Mouse (Mus musculus) 3134 (cell line): ENCODE results near the gene Polr2l.

ENCODE experiments used
- DNase-seq: peaks from one replicate; pipeline ENCODE4 v3.0.0-alpha.2; 2011; ENCODE audit warnings: low spot score; ENCODE audit not compliant: insufficient read length; ENCODE audit errors: extremely low read depth

Polr2l gene

DNA sequence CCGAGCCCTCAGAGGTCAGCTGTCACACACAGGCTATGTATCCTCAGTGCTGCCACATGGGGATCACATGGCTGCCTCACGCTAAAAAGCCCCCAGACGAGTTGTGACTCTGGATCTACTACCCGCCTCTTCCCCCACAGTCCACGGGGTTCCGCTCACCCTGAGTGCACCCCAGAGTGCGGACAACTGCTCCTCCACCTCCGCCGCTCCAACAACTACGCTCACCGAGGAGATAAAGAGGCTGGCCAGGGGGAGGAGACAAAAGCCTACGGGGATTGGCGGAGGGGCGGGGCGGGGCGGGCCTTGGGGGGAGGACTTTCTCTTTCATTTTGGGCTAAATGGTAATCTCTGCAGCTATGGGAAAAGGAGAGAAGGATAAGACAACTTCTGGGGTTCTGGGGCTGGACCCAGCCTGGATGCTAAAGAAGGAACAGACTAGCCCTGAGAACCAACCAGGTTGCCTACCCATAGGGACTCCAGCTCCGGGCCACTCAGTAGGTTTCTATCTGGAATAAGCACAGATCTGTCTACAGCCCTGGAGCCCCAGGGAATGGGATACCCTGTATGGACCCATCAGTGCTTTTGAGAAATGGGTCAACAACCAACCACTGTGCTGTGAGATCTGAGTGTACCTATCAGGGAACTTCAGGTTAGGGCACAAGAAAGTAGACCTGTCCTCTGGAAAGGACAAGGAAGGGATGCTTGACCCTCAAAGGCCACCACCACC, 39.6 kb downstream of the Polr2l start:
- DNase-seq: peak; percentile 64

DNA sequence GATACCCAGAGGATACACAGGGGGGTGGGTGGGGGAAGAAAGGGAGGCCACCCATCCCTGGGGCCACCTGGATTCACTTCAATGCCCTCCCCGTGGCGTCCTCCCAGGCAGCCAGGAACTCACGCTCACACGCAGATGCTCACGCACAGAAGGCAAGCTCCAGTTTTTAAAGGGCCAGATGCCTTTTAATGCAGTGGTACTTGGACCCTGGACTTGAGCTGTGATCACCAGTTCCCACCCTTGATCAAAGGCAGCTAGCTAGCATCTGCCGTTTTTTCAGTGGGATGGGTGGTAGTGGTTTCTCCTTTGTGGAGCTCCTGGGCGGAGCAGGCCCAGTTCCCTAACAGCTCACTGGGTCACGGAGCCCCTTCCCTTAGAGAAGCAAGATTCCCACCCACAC, 40.5 kb downstream of the Polr2l start:
- DNase-seq: no peak

DNA sequence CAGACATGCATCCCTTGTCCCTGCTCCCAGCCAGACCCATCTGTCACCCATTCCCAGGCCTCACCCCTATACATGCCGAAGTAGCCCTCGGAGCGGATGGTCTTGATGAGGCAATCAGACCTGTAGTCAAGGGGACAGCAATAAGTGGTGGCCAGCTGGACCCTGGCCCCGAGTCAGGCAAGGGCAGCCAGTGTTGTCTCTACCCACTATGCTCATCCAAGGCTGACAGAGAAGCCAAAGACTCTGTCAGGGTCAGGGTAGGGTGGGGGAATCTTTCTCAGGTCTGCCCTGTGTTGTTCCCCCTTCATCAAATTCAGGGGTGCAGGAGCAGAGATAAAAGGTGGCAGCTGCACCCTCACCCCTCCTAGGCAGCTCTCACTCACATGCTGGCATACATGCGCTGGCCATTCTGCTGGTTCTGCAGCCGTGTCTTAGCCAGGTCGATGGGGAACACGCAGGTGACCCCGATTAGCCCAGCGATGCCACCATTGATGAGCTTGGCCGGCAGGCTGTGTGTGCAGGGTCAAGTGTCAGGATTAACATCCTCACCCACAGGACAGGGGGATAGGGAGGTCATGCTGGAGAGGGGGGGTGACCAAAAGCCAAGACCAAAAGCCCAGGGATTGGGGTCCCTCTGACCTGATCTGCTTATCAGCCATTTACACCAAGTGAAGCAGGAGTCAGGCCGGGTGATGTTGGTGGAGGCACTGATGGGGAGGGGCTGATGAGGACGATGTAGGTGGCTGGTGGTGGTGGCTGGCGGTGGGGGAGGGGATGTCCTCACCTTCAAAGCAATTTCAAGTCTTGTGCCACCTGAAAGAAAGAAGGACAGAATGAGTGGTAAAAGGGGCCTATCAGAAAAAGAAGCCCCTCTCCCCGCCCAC, 41.2 kb downstream of the Polr2l start:
- DNase-seq: no peak

GRCm38 (mm10) chr7:141432741-141433516, 42.0 kb downstream of the Polr2l start:
- no peak for DNase-seq

GRCm38 (mm10) chr7:141432186-141432611, 42.7 kb downstream of the Polr2l start:
- no peak for DNase-seq

DNA sequence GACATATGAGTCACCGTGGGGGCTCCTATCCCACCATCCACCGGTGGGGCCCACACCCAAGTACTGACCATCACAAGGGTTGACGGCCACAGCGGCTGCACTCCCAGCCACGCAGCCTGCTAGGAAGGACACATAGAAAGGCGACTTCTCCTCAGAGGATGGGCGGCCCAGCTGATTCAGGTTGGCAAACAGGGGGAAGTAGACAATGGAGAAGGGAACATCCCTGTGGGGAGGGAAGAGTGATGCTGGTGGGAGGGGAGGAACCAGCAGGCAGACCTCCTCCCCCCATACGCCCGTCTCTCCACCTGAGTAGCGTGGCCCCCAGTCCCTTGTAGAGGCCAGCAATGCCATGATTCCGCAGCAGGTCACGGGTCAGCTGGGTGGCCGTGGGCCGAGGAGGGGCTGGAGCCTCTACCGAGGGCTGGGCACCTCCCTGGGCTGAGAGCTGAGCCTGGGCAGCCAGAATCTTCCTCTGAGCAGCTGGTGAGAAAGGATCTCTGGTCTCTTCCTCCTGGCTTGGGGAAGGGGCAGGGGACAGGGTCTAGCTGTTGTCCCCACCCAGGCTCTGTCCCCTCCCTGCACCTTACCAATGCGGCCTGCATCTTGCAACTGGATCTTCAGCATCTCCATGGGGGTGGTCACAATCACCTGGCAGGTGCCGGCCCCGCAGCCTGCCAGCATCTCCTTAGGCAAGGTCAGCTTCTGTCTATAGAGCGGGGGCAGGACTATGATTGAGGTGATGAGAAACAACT, 43.3 kb downstream of the Polr2l start:
- DNase-seq: no peak

- no peak for DNase-seq
These were observed 44.2 kb downstream of the Polr2l start for GRCm38 (mm10) chr7:141430585-141431240.

DNA sequence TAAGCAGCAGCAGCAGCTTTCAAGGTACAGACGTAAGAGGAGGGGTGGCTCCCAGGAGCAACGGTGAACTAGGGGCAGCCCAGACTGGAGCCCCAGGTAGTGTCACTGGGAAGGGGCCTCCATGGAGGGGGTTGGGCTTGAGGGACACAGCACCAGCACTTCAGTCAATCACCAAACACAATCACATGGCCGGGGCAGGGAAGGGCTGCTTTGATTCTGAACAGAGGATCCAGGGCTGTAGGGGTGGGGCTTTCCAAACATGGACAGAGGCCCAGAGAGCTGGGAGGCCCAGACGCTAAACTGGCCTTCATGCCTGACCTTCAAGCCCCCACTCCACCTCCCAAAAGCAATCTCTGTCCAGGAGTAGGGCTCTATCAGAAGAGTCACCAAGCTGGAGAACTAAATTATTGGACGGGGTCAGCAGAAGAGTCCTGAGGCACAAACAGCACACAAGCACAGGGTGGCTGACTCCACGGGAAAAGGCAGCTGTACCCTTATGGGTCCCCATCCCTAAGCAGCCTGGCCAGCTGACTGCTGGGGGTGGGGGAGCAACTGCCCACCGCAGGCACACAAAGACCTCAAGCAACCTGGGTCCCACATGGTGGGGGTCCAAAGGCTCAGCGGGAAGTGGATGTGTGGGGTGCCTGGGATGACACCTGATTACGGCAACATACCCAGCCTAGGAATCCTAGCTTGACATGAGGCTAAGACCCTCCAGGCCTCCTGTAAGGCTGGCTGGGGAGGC, 44.9 kb downstream of the Polr2l start:
- no peak for DNase-seq

DNA sequence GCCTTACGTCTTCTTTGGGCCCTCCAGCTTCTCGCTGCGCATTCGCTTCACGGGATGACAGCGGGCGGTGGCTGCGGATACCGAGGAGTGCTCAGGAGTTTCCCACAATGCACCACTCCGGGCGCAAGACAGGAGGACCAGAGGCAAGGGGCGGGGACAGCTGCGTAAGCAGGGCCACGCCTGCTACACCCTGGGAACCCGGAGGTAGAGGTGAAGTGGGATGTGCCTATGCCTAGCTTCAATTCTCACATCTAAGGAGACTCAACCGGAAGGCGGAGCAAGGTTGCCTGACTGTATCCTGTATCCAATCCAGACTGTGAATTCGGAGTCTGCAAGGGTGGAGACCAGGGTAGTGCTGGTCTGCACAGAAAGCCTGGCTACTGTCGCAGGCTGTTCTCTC, 45.6 kb downstream of the Polr2l start, which contains the start of gene Cend1:
TSS of gene Cend1 (minus strand) at position 182 of the 400 bp plus-strand sequence.
- DNase-seq: no peak

DNA sequence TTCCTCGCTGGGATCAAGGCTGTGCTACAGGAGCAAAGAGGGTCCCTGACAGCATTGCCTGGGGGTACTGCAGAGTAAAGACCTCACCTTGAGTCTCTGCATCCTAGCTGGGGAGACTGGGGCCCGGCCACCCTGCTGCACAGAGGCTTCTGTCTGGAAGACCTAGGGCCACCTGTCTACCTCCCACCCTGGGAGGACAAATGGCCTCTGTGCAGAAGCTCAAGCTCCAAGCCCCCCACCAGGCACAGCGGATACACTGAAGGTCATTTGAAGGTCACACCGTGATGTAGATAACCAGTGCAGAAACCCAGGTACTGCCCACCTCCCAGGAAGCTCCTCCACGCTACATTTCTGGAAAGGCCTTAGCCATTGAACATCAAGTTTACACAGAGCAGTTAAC, 46.2 kb downstream of the Polr2l start:
- no peak for DNase-seq

GRCm38 (mm10) chr7:141426948-141427730, 47.8 kb downstream of the Polr2l start:
- DNase-seq: no peak

DNA sequence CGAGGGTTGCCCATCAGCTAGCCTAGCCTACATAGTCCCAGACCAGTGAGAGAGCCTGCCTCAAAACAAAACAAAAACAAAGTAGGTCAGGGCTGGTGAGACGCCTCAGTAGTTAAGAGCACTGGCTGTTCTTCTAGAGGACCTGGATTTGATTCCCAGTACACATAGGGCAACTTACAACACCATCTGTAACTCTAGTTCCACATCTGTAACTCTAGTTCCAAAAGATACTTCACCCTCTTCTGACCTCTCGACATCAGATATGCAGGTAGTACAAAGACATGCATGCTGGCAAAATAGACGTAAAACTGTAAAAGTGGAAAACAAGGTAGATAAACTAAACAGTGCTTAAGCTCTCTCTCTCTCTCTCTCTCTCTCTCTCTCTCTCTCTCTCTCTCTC, 51.1 kb downstream of the Polr2l start:
- no peak for DNase-seq
